Mouse (Mus musculus) retina, adult 2 months (tissue): ENCODE measurements around the gene Trpc3.
"Not testable (repeated sequence)": the region's sequence is repeated elsewhere in the genome, so short reads cannot be mapped to it uniquely, and the experiment has no call there.

Experiments
- DNase-seq: peaks from one replicate; pipeline ENCODE4 v3.0.0-alpha.2; 2012; ENCODE audit warnings: low read depth, low spot score

Gene Trpc3

GRCm38 (mm10) chr3:36689392-36690291 is at the start of gene Trpc3:
TSS of gene Trpc3 (minus strand) at chr3:36690167.
- DNase-seq = peak; percentile 18

GRCm38 (mm10) chr3:36738071-36738470 is 48.1 kb upstream of the Trpc3 start:
- DNase-seq = no peak

DNA sequence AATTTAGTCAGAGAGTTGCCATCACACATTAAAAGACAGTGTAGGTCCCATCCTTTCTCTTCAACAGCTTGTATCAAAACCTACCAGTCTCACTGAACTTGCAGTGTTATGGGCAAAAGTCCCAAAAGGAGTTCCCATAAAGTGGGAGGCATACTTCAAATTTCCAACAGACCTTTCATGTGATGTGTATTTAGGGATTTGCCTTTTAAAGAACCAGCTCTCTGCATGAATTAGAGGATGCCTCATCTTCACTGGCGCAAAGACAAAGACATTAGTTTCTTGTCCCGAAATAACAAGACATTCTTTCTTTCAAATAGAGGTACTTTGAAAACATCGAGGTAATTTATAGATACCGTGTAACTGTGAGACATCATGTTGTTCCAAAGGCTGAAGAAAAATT is 43.1 kb upstream of the Trpc3 start:
- no peak for DNase-seq

GRCm38 (mm10) chr3:36726545-36726944 is 36.6 kb upstream of the Trpc3 start:
- no peak for DNase-seq

- DNase-seq = no peak
These were observed 31.9 kb upstream of the Trpc3 start for GRCm38 (mm10) chr3:36721850-36722249.

- no peak for DNase-seq
These were observed 19.6 kb upstream of the Trpc3 start for GRCm38 (mm10) chr3:36709521-36709920.

DNA sequence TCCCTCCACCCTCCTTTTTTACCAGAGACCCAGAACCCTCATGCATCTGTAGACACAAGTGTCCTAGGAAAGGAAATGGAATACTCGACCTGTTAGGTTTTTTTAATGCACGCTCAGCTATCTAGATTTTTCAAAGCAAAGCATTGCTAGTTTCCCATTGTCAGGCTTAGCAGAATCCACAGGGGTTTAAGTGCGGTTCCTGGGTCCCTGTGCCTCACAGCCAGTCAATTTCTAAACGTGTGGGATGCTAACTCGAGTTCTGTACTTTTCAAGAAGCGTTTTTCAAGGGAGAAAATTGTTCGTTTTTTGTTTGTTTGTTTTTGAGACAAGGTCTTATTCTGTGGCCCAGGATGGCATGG is 304 bp upstream of the Trpc3 start:
- no peak for DNase-seq

DNA sequence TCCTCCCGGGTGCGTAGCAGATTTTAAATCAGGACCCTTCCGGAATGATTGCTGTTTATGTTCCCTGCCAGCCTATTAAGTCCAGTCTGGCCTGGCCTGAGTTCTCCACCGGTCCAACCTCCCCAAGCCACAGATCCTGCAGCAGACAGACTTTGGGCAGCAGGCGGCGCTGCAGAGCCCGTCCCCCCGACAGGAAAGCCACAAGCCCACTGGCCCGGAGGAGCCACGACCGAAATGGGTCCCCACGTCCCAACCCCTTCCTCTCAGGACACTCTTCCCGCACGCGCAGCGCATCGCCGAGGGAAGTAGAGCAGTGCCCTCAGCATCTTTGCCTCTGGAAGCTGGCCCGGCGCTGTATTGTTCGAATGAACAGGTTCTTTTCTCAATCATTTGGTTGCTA is 1.1 kb downstream of the Trpc3 start:
- peak; percentile 50 for DNase-seq

DNA sequence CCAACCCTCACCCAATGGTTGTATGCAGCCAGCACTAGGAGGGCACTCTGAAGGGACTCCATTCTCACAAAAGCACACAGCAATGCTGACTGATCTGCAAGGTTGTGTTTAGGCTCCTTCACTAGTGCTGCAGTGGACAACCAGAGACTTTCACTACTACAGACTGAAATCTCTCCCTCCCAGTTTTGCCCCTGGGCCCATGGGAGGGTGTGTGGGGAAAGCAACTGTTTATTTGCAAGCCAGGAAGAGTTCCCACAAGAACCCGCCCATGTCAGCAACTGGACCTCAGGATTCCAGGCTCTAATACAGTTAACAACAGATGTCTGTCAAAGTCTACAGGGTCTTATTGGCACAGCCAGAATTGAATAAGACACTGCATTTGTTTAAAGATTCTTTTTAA is 14.1 kb downstream of the Trpc3 start:
- DNase-seq = no peak

DNA sequence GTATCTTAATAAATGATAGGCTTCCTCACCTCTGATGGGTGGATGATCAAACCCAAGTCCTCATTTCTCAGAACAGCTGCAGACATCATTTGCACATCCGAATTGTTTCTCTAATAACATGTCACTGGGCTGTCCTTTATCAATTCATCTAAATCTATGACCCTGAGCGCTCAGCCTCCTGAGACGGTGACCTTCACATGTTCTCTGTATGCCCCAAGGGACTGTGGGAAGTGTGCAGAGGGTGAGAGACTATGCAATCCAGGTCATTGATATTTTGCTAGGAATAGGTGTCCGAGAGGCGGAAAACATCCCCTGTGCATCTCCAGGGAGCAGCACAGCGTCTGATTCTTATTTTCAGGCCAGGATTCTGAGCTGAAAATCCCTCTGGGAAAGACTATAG is 22.2 kb downstream of the Trpc3 start:
- DNase-seq = no peak

DNA sequence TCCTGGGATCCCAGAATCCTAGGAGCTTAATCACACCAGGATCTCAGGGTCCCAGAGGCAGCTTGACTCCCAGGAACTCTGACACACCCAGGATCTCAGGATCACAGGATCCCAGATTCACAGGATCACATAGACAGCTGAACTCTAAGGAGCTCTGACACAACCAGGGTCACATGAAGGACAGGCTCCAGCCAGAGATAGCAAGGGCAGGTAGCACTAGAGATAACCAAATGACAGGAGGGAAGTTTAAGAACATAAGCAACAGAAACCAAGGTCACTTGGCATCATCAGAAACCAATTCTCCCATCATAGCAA is 44.8 kb downstream of the Trpc3 start:
- DNase-seq = not testable (repeated sequence)

DNA sequence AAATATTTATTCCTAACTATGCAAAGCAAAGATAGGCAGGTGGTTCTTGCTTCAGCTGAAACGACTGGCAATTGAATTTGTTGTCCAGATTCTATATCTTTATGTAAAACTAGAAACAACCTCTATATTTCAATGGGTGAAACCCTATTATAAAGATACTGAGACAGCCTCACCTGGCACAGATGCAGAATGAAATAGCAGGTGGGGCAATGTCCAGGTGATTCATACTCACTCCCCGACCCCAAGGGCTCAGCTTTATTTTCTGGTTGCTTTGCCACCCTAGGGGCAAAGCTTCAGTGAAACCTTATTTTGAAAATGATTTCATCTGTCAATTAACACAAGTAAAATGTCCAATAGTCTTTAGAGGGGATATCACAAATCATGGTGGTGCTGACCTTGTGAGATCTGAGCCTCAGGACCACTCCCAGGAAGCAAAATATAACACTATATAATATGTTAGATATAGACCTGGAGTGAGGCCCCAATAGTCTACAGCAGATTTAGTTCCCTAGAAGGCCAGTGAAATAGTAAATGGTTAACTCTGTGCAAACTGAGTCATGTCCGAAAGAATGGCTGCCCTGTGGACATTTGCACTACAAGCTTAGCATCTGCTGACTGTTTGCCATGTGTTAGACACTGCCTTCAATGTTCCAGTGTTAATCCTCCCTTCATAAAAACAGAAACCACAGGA is 45.3 kb downstream of the Trpc3 start:
- DNase-seq = no peak

- DNase-seq = no peak
These were observed 46.6 kb downstream of the Trpc3 start for GRCm38 (mm10) chr3:36643354-36643753.

GRCm38 (mm10) chr3:36642736-36643135 is 47.2 kb downstream of the Trpc3 start:
- DNase-seq = no peak

GRCm38 (mm10) chr3:36640787-36641186 is 49.2 kb downstream of the Trpc3 start:
- DNase-seq = no peak

- DNase-seq = no peak
These were observed 54.5 kb downstream of the Trpc3 start for GRCm38 (mm10) chr3:36635449-36635848.

GRCm38 (mm10) chr3:36626803-36627202 is 63.2 kb downstream of the Trpc3 start:
- DNase-seq = no peak

DNA sequence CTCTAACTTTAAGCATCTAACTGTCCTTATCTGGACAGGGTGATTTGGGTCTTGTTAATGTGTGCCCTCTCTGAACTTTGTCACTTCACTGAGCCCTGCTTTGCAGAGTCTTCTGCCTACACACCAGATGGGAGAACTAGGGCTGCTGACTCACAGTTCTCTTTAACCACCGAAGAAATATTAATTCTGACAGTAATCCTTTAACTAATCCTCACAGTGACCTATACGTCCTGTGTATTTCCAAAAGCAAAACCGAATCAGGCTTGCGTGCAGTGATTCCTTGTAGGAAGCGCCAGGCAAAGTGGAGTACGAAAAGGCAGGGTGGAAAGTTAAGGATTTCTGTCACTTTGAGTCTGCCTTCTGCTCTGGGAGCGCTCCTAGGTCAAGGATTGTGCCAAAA is 71.8 kb downstream of the Trpc3 start:
- DNase-seq = peak; percentile 86

DNA sequence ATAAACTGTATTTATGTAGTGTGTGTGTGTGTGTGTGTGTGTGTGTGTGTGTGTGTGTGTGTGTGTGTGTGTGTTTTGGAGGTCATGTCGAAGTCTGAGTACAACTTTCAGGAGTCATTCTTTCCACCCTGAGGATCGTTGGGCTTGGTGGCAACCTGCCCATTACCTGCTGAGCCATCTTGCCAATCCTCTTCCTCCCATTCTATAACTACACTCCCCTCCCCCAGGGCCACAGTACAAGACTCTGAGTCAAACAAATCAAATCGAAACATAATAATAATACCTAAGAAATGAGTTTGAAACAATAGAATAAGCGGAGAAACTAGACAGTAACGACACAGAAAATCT is 76.1 kb downstream of the Trpc3 start:
- DNase-seq = no peak

DNA sequence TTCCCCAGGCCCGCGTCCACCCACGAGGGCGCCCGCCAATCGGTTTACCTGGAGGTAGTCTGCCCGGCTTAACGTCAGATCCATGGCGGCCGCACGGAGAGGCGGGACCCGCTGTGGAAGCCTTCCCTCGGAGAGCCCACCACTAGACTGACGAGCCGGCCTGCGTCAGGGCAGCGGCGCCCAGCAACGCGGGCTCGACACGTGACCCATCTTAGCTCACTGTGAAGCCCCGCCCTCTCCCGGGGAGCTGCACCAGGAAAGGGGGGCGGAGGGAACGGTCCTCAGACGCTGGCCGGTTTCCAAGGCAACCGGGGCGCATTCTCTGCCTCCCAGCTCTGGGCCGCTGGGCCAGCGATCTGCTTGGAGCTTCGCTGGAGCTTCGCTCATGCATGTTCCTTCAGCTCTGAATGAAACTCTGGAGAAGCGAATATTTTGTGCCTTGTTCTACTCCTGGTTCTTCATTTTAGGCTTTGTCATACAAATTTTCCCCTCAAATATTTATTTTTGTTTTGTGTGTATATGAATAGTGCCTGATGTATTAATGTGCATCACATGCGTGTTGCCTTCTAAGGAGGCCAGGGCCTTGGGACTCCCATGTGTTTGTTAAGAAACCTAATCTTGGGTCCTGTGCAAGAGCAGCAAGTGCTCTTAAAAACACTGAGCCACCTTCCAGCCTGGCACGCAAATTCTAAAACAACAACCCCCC is 76.6 kb downstream of the Trpc3 start, which contains the start of gene Bbs7:
Gene Bbs7, minus strand, starts transcription at position 276 of the 706 bp plus-strand sequence.
- DNase-seq = peak; percentile 88

GRCm38 (mm10) chr3:36612687-36613086 is 77.3 kb downstream of the Trpc3 start:
- DNase-seq = no peak
